Mouse (Mus musculus) embryo, embryonic 9.5 days (tissue): ENCODE data around the gene Rgs5.
A peak's percentile ranks its signal among the peaks of the same experiment; 100 is the strongest.

Source experiments
- DNase-seq: peaks from one replicate; pipeline ENCODE4 v3.0.0-alpha.2; 2017; ENCODE audit errors: extremely low spot score

Rgs5 gene

DNA sequence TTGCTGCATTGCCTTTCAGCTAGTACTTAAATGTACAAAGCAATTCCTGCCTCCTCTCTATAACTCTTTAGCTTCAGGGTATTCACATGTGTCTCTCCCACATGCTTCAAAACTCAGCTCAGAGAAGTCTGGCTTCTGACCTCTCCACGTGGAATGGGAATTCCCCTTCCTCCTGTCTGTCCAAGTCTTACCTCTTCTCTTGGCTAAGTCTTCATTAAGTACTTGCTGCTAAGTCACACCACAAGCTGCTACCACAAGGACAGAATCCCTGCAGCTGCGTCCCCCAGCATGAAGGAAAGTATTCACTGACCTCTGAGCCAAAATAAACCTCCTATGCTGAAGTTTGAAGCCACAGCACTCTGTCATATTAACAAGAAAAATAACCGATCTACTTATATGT is 71.0 kb downstream of the Rgs5 start:
- DNase-seq = no peak

GRCm38 (mm10) chr1:169730599-169731100 is 75.3 kb downstream of the Rgs5 start:
- DNase-seq = peak; percentile 10

- DNase-seq = no peak
Observed at GRCm38 (mm10) chr1:169736139-169736538, 80.8 kb downstream of the Rgs5 start.

- no peak for DNase-seq
Observed at GRCm38 (mm10) chr1:169737231-169737630, 81.9 kb downstream of the Rgs5 start.

DNA sequence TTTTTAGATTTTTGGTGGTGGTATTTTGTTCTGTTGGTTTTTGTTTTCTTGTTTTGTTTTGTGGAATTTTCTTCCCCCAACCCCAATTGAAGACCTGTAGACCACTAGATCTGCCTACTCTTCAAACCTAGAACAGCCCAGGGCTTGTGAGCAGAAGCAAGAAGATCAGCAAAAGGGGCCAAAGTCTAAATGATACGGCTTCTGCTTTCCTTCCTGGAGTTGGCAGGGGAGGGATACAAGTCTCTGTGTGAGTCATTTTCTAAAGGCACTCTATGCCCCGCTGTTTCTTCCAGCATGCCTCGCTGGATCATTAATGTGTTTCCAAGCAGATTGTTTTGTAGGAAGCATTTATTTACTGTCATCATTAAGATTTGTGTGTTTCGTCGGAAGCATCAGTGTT is 85.8 kb downstream of the Rgs5 start:
- no peak for DNase-seq
